8 mouse cellular contexts compared by ENCODE assay signal in genomic region chr6:117863751-117864150, GRCm38 (mm10). TPM values are rescaled to one million over a fixed set of nuclear protein-coding genes. Genes with fewer than 3 reads are reported as not detected.
DNase-seq lines count a peak whose midpoint lies in the region; ATAC-seq and TF ChIP-seq lines count a peak whose summit lies in the region.

No protein-coding gene starts in this region.

- H3K4me1 ChIP-seq in heart, embryonic 15.5 days (replicated peaks) = peaks cover 7% of the 10 kb centered on the region; the same call in 1 of the 2 replicates
- peaks cover 1% of the 10 kb centered on the region for H3K4me1 ChIP-seq in heart, adult 2 months (ENCODE audit: control insufficient read depth, insufficient read depth, low read length)
- peaks cover 0 to 3% of the 10 kb centered on the region in 2 experiments; a peak in 1 of 4 replicates for H3K4me1 ChIP-seq in MEL (ENCODE audit: control insufficient read depth in 1 of 2, insufficient read depth in 2 of 2, low read length in 2 of 2)
- no peaks in the 10 kb centered on the region for H3K4me1 ChIP-seq in hindbrain, embryonic 11.5 days (replicated peaks; ENCODE audit: control insufficient read depth, insufficient read depth, low read length)
- H3K4me1 ChIP-seq in midbrain, embryonic 11.5 days (ENCODE audit: control insufficient read depth, insufficient read depth, low read length) = peaks cover 5% of the 10 kb centered on the region

- H3K27ac ChIP-seq in heart, embryonic 15.5 days = no peak overlapping the region
- no peak overlapping the region for H3K27ac ChIP-seq in heart, adult 2 months
- no peak overlapping the region for H3K27ac ChIP-seq in MEL (ENCODE audit: control insufficient read depth, low read depth, low read length)
- no peak overlapping the region for H3K27ac ChIP-seq in hindbrain, embryonic 11.5 days (ENCODE audit: low read depth, low read length)
- H3K27ac ChIP-seq in midbrain, embryonic 11.5 days (ENCODE audit: low read depth, low read length) = no peak overlapping the region

- DNase-seq in heart, adult 2 months = no peak
- no peak for DNase-seq in MEL (ENCODE audit: low read depth, low spot score)
- no peak for DNase-seq in hindbrain, embryonic 11.5 days (ENCODE audit: low spot score)
- no peak for DNase-seq in midbrain, embryonic 11.5 days (ENCODE audit: low spot score, missing footprints)
- no peak for DNase-seq in gastrocnemius, adult 18-20 months (ENCODE audit: low spot score)
- no peak for DNase-seq in gastrocnemius, postnatal 36 days
- DNase-seq in gastrocnemius, postnatal 25 days = no peak

- intact Hi-C loops in heart, adult 2 months (cut with DNase I) = no loop called here
- intact Hi-C loops in gastrocnemius, postnatal 36 days (cut with DNase I) = no loop called here

- no peak overlapping the region for H3K9ac ChIP-seq in heart, embryonic 15.5 days
- H3K9ac ChIP-seq in heart, adult 2 months (ENCODE audit: low read depth, low read length) = no peak overlapping the region
- peak overlapping the region; percentile 71 for H3K9ac ChIP-seq in MEL (ENCODE audit: control insufficient read depth, low read depth, low read length, poor library complexity, severe bottlenecking)
- H3K9ac ChIP-seq in hindbrain, embryonic 11.5 days (ENCODE audit: low read depth, low read length) = no peak overlapping the region
- peak overlapping the region; percentile 85; the same call in 1 of the 2 replicates for H3K9ac ChIP-seq in midbrain, embryonic 11.5 days (ENCODE audit: low read length)

- no peak for TF ChIP-seq EP300 in heart, adult 2 months (IDR thresholded peaks at IDR 0.05; ENCODE audit: insufficient read depth, low read depth, low read length)
- no peak for TF ChIP-seq EP300 in MEL (IDR thresholded peaks at IDR 0.05; ENCODE audit: low read depth in 1 of 2, low read length in 2 of 2)

- H3K36me3 ChIP-seq in heart, embryonic 15.5 days = no peaks in the 10 kb centered on the region
- no peaks in the 10 kb centered on the region for H3K36me3 ChIP-seq in heart, adult 2 months (ENCODE audit: control insufficient read depth, insufficient read depth, low read length)
- peaks cover 0 to 10% of the 10 kb centered on the region in 2 experiments; a peak in 2 of 4 replicates for H3K36me3 ChIP-seq in MEL (ENCODE audit: control insufficient read depth in 1 of 2, insufficient read depth in 2 of 2, low read length in 2 of 2)
- no peaks in the 10 kb centered on the region for H3K36me3 ChIP-seq in hindbrain, embryonic 11.5 days (ENCODE audit: control insufficient read depth, insufficient read depth, low read length)
- no peaks in the 10 kb centered on the region for H3K36me3 ChIP-seq in midbrain, embryonic 11.5 days (ENCODE audit: control insufficient read depth, insufficient read depth, low read length)

- WGBS in heart, embryonic 15.5 days = 90% methylated on average over 8 of the region's 8 CpGs
- 92% methylated on average over 8 of the region's 8 CpGs for WGBS in heart, adult 2 months
- WGBS in hindbrain, embryonic 11.5 days = 95% methylated on average over 8 of the region's 8 CpGs
- WGBS in midbrain, embryonic 11.5 days = 95% methylated on average over 8 of the region's 8 CpGs

- no peak for ATAC-seq in heart, embryonic 15.5 days (replicated peaks; ENCODE audit: insufficient number of reproducible peaks, insufficient read depth, low FRiP score, low read depth)
- ATAC-seq in hindbrain, embryonic 11.5 days (ENCODE audit: low FRiP score) = no peak
- ATAC-seq in midbrain, embryonic 11.5 days (ENCODE audit: low FRiP score) = no peak

- H3K27me3 ChIP-seq in heart, embryonic 15.5 days = no peaks in the 10 kb centered on the region
- no peaks in the 10 kb centered on the region; the same call in 1 of the 2 replicates for H3K27me3 ChIP-seq in heart, adult 2 months (ENCODE audit: control insufficient read depth, insufficient read depth, low read length)
- H3K27me3 ChIP-seq in MEL (ENCODE audit: control insufficient read depth in 1 of 2, insufficient read depth in 2 of 2, low read length in 2 of 2) = no peaks in the 10 kb centered on the region
- no peaks in the 10 kb centered on the region for H3K27me3 ChIP-seq in hindbrain, embryonic 11.5 days (ENCODE audit: control insufficient read depth, insufficient read depth, low read length)
- no peaks in the 10 kb centered on the region for H3K27me3 ChIP-seq in midbrain, embryonic 11.5 days (ENCODE audit: control insufficient read depth, insufficient read depth, low read length)

- no peaks in the 10 kb centered on the region for H3K9me3 ChIP-seq in heart, embryonic 15.5 days (replicated peaks)
- H3K9me3 ChIP-seq in MEL (replicated peaks; ENCODE audit: insufficient read depth, low read length) = no peaks in the 10 kb centered on the region
- no peaks in the 10 kb centered on the region for H3K9me3 ChIP-seq in hindbrain, embryonic 11.5 days (ENCODE audit: control insufficient read depth, low read length)
- no peaks in the 10 kb centered on the region for H3K9me3 ChIP-seq in midbrain, embryonic 11.5 days (ENCODE audit: control insufficient read depth, low read length)

- TF ChIP-seq CTCF in heart, adult 2 months (IDR thresholded peaks at IDR 0.05) = no peak
- no peak for TF ChIP-seq CTCF in MEL (IDR thresholded peaks at IDR 0.05 in 2 of 3, conservative IDR thresholded peaks at IDR 0.05 in 1 of 3; ENCODE audit: control insufficient read depth in 1 of 3, insufficient read depth in 1 of 3, low read depth in 2 of 3, low read length in 3 of 3, poor library complexity in 1 of 3, severe bottlenecking in 1 of 3)

- H3K4me2 ChIP-seq in heart, embryonic 15.5 days = peak overlapping the region; percentile 97
- H3K4me2 ChIP-seq in hindbrain, embryonic 11.5 days (replicated peaks; ENCODE audit: low read depth, low read length) = peak overlapping the region; percentile 79
- peak overlapping the region; percentile 94 for H3K4me2 ChIP-seq in midbrain, embryonic 11.5 days

- H3K4me3 ChIP-seq in heart, embryonic 15.5 days = no peak overlapping the region
- no peak overlapping the region for H3K4me3 ChIP-seq in heart, adult 2 months
- H3K4me3 ChIP-seq in MEL (ENCODE audit: control insufficient read depth in 1 of 2, insufficient read depth in 1 of 2, low read depth in 2 of 2, low read length in 2 of 2) = peak overlapping the region; percentile 69 to 87
- H3K4me3 ChIP-seq in hindbrain, embryonic 11.5 days (ENCODE audit: low read depth, low read length) = peak overlapping the region; percentile 60; the same call in 1 of the 2 replicates
- H3K4me3 ChIP-seq in midbrain, embryonic 11.5 days (ENCODE audit: low read depth, low read length) = peak overlapping the region; percentile 78

- no peak for TF ChIP-seq POLR2A in heart, adult 2 months (IDR thresholded peaks at IDR 0.05; ENCODE audit: insufficient read depth, low read depth, low read length)
- TF ChIP-seq POLR2A in MEL (IDR thresholded peaks at IDR 0.05; ENCODE audit: control insufficient read depth in 1 of 2, insufficient read depth in 1 of 2, low read depth in 1 of 2, low read length in 2 of 2, poor library complexity in 1 of 2) = no peak

- H3K79me2 ChIP-seq in heart, adult 2 months (replicated peaks; ENCODE audit: control insufficient read depth, insufficient read depth, low read length) = no peaks in the 10 kb centered on the region
- H3K79me2 ChIP-seq in MEL (ENCODE audit: control insufficient read depth, insufficient read depth, low read length, poor library complexity) = peaks cover 2% of the 10 kb centered on the region; the same call in 1 of the 2 replicates

- no peak for TF ChIP-seq RAD21 in MEL (IDR thresholded peaks at IDR 0.05; ENCODE audit: low read depth, low read length)

TF ChIP-seq in MEL, 35 proteins besides CTCF, POLR2A, EP300 and RAD21 (continues in another document):
- no peak for TF ChIP-seq TBP (IDR thresholded peaks at IDR 0.05; ENCODE audit: low read depth, low read length)
- TF ChIP-seq CHD1 (IDR thresholded peaks at IDR 0.05; ENCODE audit: low read depth, low read length) = no peak

RNA-seq across cellular contexts. Expression of gene Zfp239, which starts 1.9 kb away (rescaled TPM):
- polyA plus RNA-seq in heart, embryonic 15.5 days (2015; fragmentation: Nextera tagmentation; extraction: Ambion mirVana) = 1.1 and 2.3 TPM in 2 replicates
- total RNA-seq in heart, adult 2 months (2021) = under 1 TPM; 0.47 to 0.64 TPM
- polyA plus RNA-seq in heart, adult 2 months (2012; rRNA removed) = 0.09 and 0.29 TPM in 2 replicates
- 17.9 and 20.4 TPM in 2 replicates for total RNA-seq in MEL (2012; rRNA removed)
- polyA plus RNA-seq in MEL (2012; ENCODE audit: insufficient read depth in 1 of 2, insufficient read length in 2 of 2, low read depth in 1 of 2, low replicate concordance in 2 of 2, missing spikeins in 1 of 2) = 10 to 100 TPM in 1 of 2 experiments, not detected in 1; 18.6 TPM
- 11.8 and 13.3 TPM in 2 replicates for polyA plus RNA-seq in hindbrain, embryonic 11.5 days (2014; fragmentation: Nextera tagmentation; extraction: Ambion mirVana)
- 11.8 and 12.5 TPM in 2 replicates for polyA plus RNA-seq in midbrain, embryonic 11.5 days (2014; fragmentation: Nextera tagmentation; extraction: Ambion mirVana)
- total RNA-seq in gastrocnemius, adult 18-20 months (2021) = 1 to 10 TPM; 1.2 to 1.4 TPM
- under 1 TPM; 0.23 to 0.37 TPM for total RNA-seq in gastrocnemius, postnatal 36 days (2021)
- total RNA-seq in gastrocnemius, postnatal 25 days (2021) = under 1 TPM; 0.40 to 0.90 TPM

RNA-seq across cellular contexts. Expression of gene Zfp637, which starts 22.8 kb away (rescaled TPM):
- 60.9 and 73.8 TPM in 2 replicates for polyA plus RNA-seq in heart, embryonic 15.5 days (2015; fragmentation: Nextera tagmentation; extraction: Ambion mirVana)
- total RNA-seq in heart, adult 2 months (2021) = 10 to 100 TPM; 28.4 to 30.9 TPM
- polyA plus RNA-seq in heart, adult 2 months (2012; rRNA removed) = 23.5 and 27.8 TPM in 2 replicates
- 41.5 and 52.4 TPM in 2 replicates for total RNA-seq in MEL (2012; rRNA removed)
- 10 to 100 TPM in 1 of 2 experiments, not detected in 1; 53.8 TPM for polyA plus RNA-seq in MEL (2012; ENCODE audit: insufficient read depth in 1 of 2, insufficient read length in 2 of 2, low read depth in 1 of 2, low replicate concordance in 2 of 2, missing spikeins in 1 of 2)
- 132 and 136 TPM in 2 replicates for polyA plus RNA-seq in hindbrain, embryonic 11.5 days (2014; fragmentation: Nextera tagmentation; extraction: Ambion mirVana)
- polyA plus RNA-seq in midbrain, embryonic 11.5 days (2014; fragmentation: Nextera tagmentation; extraction: Ambion mirVana) = 110 and 112 TPM in 2 replicates
- total RNA-seq in gastrocnemius, adult 18-20 months (2021) = 10 to 100 TPM; 40.6 to 45.1 TPM
- total RNA-seq in gastrocnemius, postnatal 36 days (2021) = 10 to 100 TPM; 35.0 to 35.2 TPM
- total RNA-seq in gastrocnemius, postnatal 25 days (2021) = 10 to 100 TPM; 36.1 to 36.6 TPM

RNA-seq across cellular contexts. Expression of gene Hnrnpf, which starts 36.4 kb away (rescaled TPM):
- polyA plus RNA-seq in heart, embryonic 15.5 days (2015; fragmentation: Nextera tagmentation; extraction: Ambion mirVana) = 424 and 511 TPM in 2 replicates
- total RNA-seq in heart, adult 2 months (2021) = 100 to 1,000 TPM; 185 to 192 TPM
- 66.1 and 95.9 TPM in 2 replicates for polyA plus RNA-seq in heart, adult 2 months (2012; rRNA removed)
- 868 and 882 TPM in 2 replicates for total RNA-seq in MEL (2012; rRNA removed)
- polyA plus RNA-seq in MEL (2012; ENCODE audit: insufficient read depth in 1 of 2, insufficient read length in 2 of 2, low read depth in 1 of 2, low replicate concordance in 2 of 2, missing spikeins in 1 of 2) = 1,000 to 10,000 TPM in 1 of 2 experiments, 100 to 1,000 TPM in 1; 722 to 2,287 TPM
- 619 and 688 TPM in 2 replicates for polyA plus RNA-seq in hindbrain, embryonic 11.5 days (2014; fragmentation: Nextera tagmentation; extraction: Ambion mirVana)
- 723 and 735 TPM in 2 replicates for polyA plus RNA-seq in midbrain, embryonic 11.5 days (2014; fragmentation: Nextera tagmentation; extraction: Ambion mirVana)
- 100 to 1,000 TPM in 1 of 2 experiments, 10 to 100 TPM in 1; 83.2 to 106 TPM for total RNA-seq in gastrocnemius, adult 18-20 months (2021)
- total RNA-seq in gastrocnemius, postnatal 36 days (2021) = 10 to 100 TPM; 83.2 to 98.9 TPM
- total RNA-seq in gastrocnemius, postnatal 25 days (2021) = 10 to 100 TPM; 94.4 to 97.4 TPM

Comparison
In these comparisons a context has a peak if more than half of its experiments do, and no peak if none do; other contexts are left out.
1. H3K4me3 ChIP-seq: peak in MEL (2 of 2), hindbrain, embryonic 11.5 days (single experiment) and midbrain, embryonic 11.5 days (single experiment); none in heart, embryonic 15.5 days (single experiment) and heart, adult 2 months (single experiment).
2. H3K9ac ChIP-seq: peak in MEL (single experiment) and midbrain, embryonic 11.5 days (single experiment); none in heart, embryonic 15.5 days (single experiment), heart, adult 2 months (single experiment) and hindbrain, embryonic 11.5 days (single experiment).
3. Peak in every context shown above with its lines, with median percentiles within 50 percentile points of each other: H3K4me2 ChIP-seq.